Mouse (Mus musculus) embryonic facial prominence, embryonic 13.5 days (tissue): ENCODE measurements around the gene Rbm15. TPM values are rescaled to one million over a fixed set of nuclear protein-coding genes. Genes with fewer than 3 reads are reported as not detected.

Source experiments
- ATAC-seq: fragments of 200-750 bp; cut with Nextera tagmentation; 2 replicates; pipeline ENCODE4 v1.8.0; 2017; ENCODE audit warnings: low read depth; ENCODE audit not compliant: insufficient number of reproducible peaks, insufficient read depth, low FRiP score, low TSS enrichment
- H3K27ac ChIP-seq: fragments of 300-500 bp; sonication (generic); 2 replicates; pipeline ENCODE4 v1.5.1; 2015; ENCODE audit warnings: moderate library complexity, mild to moderate bottlenecking, inconsistent platforms
- H3K27me3 ChIP-seq: fragments of 300-500 bp; sonication (generic); 2 replicates; pipeline ENCODE4 v1.6.1; 2015; ENCODE audit warnings: mild to moderate bottlenecking, inconsistent platforms
- H3K36me3 ChIP-seq: fragments of 300-500 bp; sonication (generic); 2 replicates; pipeline ENCODE4 v1.6.1; 2015; ENCODE audit warnings: mild to moderate bottlenecking, inconsistent platforms
- H3K4me1 ChIP-seq: fragments of 300-500 bp; sonication (generic); 2 replicates; pipeline ENCODE4 v1.6.1; 2015; ENCODE audit warnings: inconsistent platforms
- H3K4me2 ChIP-seq: fragments of 300-500 bp; sonication (generic); 2 replicates; pipeline ENCODE4 v1.6.1; 2015; ENCODE audit warnings: moderate library complexity, mild to moderate bottlenecking, inconsistent platforms
- H3K4me3 ChIP-seq: fragments of 300-500 bp; sonication (generic); 2 replicates; pipeline ENCODE4 v1.5.1; 2015; ENCODE audit warnings: mild to moderate bottlenecking, inconsistent platforms
- H3K9ac ChIP-seq: fragments of 300-500 bp; sonication (generic); 2 replicates; pipeline ENCODE4 v1.6.1; 2015; ENCODE audit warnings: mild to moderate bottlenecking, inconsistent platforms
- H3K9me3 ChIP-seq: fragments of 300-500 bp; sonication (generic); 2 replicates; pipeline ENCODE4 v1.6.1; 2016; ENCODE audit warnings: inconsistent platforms
- WGBS: fragments of 180-500 bp; shearing (Covaris S2); methylation state at CpG from one replicate; pipeline ENCODE4 v1.1.7; 2015; ENCODE audit warnings: mixed read lengths; 5-methylcytosine and 5-hydroxymethylcytosine counted together
- polyA plus RNA-seq: library from polyadenylated mRNA; unstranded; fragments of >200 nt; fragmentation: Nextera tagmentation; extraction: Ambion mirVana; gene quantifications from 2 replicates; pipeline ENCODE4 v1.2.1, GENCODE M21; 2015

Gene Rbm15
- polyA plus RNA-seq, 1 experiment from 2014 or later, result 15.8 TPM

DNA sequence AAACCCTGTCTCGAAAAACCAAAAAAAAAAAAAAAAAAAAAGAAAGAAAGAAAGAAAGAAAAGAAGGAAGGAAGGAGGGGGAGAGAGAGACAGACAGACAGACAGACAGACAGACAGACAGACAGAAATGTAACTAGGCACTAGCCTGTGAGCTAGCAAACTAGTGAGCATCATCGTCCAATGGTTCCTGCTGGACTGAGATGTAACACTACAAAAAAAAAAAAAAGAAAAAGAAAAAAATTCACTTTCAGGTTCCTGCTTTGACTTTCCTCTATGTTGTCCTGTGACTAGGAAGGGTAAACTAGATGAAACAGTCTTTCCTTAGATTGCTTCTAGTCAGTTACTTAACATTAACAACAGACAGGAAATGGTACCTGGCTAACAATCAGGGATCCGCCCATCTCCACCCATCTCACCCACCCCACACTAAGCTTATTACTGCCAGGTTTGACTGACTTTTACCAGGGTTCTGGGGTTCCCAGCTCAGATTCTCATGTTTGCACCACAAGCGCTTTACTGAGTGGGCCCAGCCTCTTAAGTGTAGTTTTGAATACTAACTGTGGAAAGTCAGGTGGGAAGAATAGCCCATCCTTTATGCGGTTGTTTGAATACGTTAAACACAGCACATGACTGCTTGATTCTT, 22.3 kb upstream of the Rbm15 start:
- ATAC-seq, result no peak
- no peak overlapping the region for H3K4me2 ChIP-seq
- WGBS, result 83% methylated on average over 6 of the region's 6 CpGs

DNA sequence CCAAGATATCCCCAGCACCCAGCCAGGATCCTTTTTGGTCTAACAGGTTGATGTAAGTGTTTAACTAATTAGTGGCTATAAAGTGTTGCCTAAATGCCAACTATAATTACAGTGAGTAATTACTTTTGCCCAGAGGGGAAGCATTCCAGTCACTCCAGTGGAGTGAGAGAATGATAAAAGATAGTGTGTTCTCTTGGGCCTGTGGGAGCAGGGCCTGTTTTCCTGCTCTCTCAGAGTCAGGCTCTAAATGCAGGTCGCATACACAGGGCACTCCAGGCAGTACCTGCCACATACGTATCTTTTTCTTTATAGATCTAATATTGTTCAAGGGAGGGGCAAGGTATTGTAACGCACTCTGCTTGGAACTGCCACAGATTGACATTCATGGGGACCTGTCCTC, 18.2 kb upstream of the Rbm15 start:
- no peaks in the 10 kb centered on the region for H3K9me3 ChIP-seq
- no peak overlapping the region for H3K4me3 ChIP-seq
- 43% methylated on average over 3 of the region's 3 CpGs for WGBS
- no peaks in the 10 kb centered on the region for H3K36me3 ChIP-seq
- no peak overlapping the region for H3K27ac ChIP-seq
- ATAC-seq, result no peak
- H3K27me3 ChIP-seq, result no peaks in the 10 kb centered on the region
- H3K4me1 ChIP-seq, result no peaks in the 10 kb centered on the region
- no peak overlapping the region for H3K4me2 ChIP-seq
- no peak overlapping the region for H3K9ac ChIP-seq

More for the DNA sequence above, 22.3 kb upstream of the Rbm15 start:
- Histone ChIP-seq H3K4me1 (peaks cover 11% of the 10 kb centered on the region), H3K4me3 (no peak overlapping the region), H3K36me3 (no peaks in the 10 kb centered on the region), H3K27ac (no peak overlapping the region), H3K27me3 (no peaks in the 10 kb centered on the region; the same call in 1 of the 2 replicates), H3K9ac (no peak overlapping the region), H3K9me3 (no peaks in the 10 kb centered on the region)

DNA sequence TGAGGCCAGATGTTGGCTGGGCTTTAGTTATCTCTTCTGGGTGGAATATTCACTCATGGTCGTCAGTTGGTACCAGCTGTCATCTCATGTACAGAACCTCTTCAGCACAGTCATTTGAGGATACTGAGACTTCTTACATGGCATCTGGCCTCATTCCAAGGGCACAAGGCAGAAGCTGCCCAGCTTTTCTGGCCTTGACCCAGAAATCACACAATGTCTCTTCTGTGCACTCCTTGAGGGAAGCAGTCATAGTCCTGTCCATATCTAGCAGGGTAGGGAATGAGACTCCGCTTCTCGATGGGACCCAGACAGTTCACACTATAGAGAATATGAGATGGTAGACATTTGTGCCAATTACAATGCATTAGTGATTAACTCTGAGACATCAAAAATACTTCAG, 15.5 kb upstream of the Rbm15 start:
- Histone ChIP-seq H3K4me3 (no peak overlapping the region), H3K4me2 (no peak overlapping the region), H3K9ac (no peak overlapping the region), H3K27me3 (no peaks in the 10 kb centered on the region), H3K27ac (no peak overlapping the region), H3K36me3 (no peaks in the 10 kb centered on the region), H3K4me1 (no peaks in the 10 kb centered on the region), H3K9me3 (no peaks in the 10 kb centered on the region)
- ATAC-seq, result no peak
- 88% methylated on average over 3 of the region's 3 CpGs for WGBS

GRCm38 (mm10) chr3:107345033-107345725, 11.7 kb upstream of the Rbm15 start:
- H3K27ac ChIP-seq, result no peak overlapping the region

DNA sequence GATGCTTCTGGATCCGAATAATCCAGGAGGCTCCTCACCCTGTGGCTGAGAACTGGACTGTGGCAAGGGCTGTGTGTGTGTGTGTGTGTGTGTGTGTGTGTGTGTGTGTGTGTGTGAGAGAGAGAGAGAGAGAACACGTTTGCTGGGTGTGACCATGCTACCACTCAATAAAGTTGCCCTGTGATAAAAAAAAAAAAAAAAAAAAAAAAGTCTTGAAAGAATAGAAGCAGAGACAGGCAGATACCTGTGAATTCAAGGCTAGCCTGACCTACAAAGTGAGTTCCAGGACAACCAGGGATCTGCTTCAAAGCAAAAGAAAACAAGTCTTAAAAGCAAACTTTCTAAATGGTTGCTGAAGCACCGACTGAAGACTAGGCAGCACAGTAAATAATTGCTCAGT, 10.5 kb upstream of the Rbm15 start:
- Histone ChIP-seq H3K27ac (no peak overlapping the region), H3K27me3 (no peaks in the 10 kb centered on the region), H3K4me2 (no peak overlapping the region), H3K4me3 (no peak overlapping the region), H3K9me3 (no peaks in the 10 kb centered on the region), H3K4me1 (no peaks in the 10 kb centered on the region), H3K36me3 (no peaks in the 10 kb centered on the region), H3K9ac (no peak overlapping the region)
- no peak for ATAC-seq
- WGBS, result 49% methylated on average over 3 of the region's 3 CpGs

More at GRCm38 (mm10) chr3:107345033-107345725, 11.7 kb upstream of the Rbm15 start:
- H3K4me1 ChIP-seq, result no peaks in the 10 kb centered on the region
- no peak overlapping the region for H3K9ac ChIP-seq
- no peak overlapping the region for H3K4me3 ChIP-seq
- H3K9me3 ChIP-seq, result no peaks in the 10 kb centered on the region
- no peaks in the 10 kb centered on the region for H3K27me3 ChIP-seq
- no peaks in the 10 kb centered on the region for H3K36me3 ChIP-seq
- H3K4me2 ChIP-seq, result no peak overlapping the region
- ATAC-seq, result no peak
- 49% methylated on average over 3 of the region's 3 CpGs for WGBS

DNA sequence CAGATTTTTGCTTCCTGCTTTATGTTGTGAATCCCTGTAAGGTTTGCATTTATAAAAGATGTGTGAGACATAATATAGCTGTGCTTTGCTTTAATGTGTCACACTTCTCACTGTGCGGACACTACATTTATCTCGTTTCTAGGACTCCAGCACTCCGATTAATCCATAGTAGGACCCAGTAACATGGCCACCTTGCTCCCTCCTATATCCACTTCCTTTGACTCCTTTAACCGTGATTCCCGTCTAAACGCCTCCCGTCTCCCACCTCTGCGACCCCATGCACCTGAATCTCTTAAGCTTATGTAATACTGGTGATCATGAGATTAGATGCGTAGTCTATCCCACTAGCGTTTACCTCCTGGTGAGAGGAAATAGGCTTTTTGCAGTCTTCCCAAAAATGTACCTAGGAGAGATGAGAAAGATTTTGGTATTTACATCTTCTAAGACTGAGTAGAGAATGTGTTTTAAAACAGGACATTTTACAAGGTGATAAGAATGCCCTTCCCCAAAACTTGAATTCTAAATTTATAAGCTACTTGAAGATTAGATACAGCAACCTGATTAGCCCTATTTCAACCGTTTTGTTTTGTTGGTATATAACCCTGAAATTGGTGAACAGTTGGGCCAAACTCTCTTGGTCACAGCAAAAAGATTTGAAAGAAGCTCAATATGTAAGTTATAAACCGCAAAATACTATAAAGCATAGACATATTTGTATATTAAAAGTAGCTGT, 895 bp upstream of the Rbm15 start:
- peak overlapping the region; percentile 77 for H3K4me2 ChIP-seq
- H3K36me3 ChIP-seq, result peaks cover 16% of the 10 kb centered on the region
- peak overlapping the region; percentile 94 for H3K4me3 ChIP-seq
- no peak for ATAC-seq
- H3K4me1 ChIP-seq, result peaks cover 24% of the 10 kb centered on the region
- WGBS, result 11% methylated on average over 12 of the region's 12 CpGs
- H3K9ac ChIP-seq, result peak overlapping the region; percentile 94
- H3K27ac ChIP-seq, result peak overlapping the region; percentile 95
- H3K9me3 ChIP-seq, result no peaks in the 10 kb centered on the region
- H3K27me3 ChIP-seq, result no peaks in the 10 kb centered on the region

- peak; percentile 98 for ATAC-seq
- Histone ChIP-seq H3K4me3 (peak overlapping the region; percentile 94), H3K36me3 (peaks cover 17% of the 10 kb centered on the region), H3K9ac (peak overlapping the region; percentile 96), H3K27ac (peak overlapping the region; percentile 95), H3K4me1 (peaks cover 24% of the 10 kb centered on the region), H3K4me2 (peak overlapping the region; percentile 92), H3K9me3 (no peaks in the 10 kb centered on the region), H3K27me3 (no peaks in the 10 kb centered on the region)
- 0% methylated on average over 37 of the region's 37 CpGs for WGBS
Measured at GRCm38 (mm10) chr3:107332960-107333380, 503 bp downstream of the Rbm15 start.

- Histone ChIP-seq H3K9me3 (no peaks in the 10 kb centered on the region), H3K4me1 (peaks cover 24% of the 10 kb centered on the region), H3K27me3 (no peaks in the 10 kb centered on the region), H3K9ac (peak overlapping the region; percentile 96), H3K4me2 (peak overlapping the region; percentile 92), H3K36me3 (peaks cover 20% of the 10 kb centered on the region), H3K4me3 (peak overlapping the region; percentile 94), H3K27ac (peak overlapping the region; percentile 92)
- no peak for ATAC-seq
- WGBS, result under 1% methylated on average over 74 of the region's 75 CpGs
Measured at GRCm38 (mm10) chr3:107332127-107332959, 1.1 kb downstream of the Rbm15 start.

- H3K4me3 ChIP-seq, result peak overlapping the region; percentile 94
- H3K27me3 ChIP-seq, result no peaks in the 10 kb centered on the region
- no peak overlapping the region for H3K27ac ChIP-seq
- 18% methylated on average over 17 of the region's 17 CpGs for WGBS
- no peaks in the 10 kb centered on the region for H3K9me3 ChIP-seq
- H3K4me1 ChIP-seq, result peaks cover 24% of the 10 kb centered on the region
- H3K9ac ChIP-seq, result peak overlapping the region; percentile 96
- H3K36me3 ChIP-seq, result peaks cover 20% of the 10 kb centered on the region
- ATAC-seq, result no peak
- peak overlapping the region; percentile 92 for H3K4me2 ChIP-seq
Measured at GRCm38 (mm10) chr3:107331746-107332126, 1.7 kb downstream of the Rbm15 start.

DNA sequence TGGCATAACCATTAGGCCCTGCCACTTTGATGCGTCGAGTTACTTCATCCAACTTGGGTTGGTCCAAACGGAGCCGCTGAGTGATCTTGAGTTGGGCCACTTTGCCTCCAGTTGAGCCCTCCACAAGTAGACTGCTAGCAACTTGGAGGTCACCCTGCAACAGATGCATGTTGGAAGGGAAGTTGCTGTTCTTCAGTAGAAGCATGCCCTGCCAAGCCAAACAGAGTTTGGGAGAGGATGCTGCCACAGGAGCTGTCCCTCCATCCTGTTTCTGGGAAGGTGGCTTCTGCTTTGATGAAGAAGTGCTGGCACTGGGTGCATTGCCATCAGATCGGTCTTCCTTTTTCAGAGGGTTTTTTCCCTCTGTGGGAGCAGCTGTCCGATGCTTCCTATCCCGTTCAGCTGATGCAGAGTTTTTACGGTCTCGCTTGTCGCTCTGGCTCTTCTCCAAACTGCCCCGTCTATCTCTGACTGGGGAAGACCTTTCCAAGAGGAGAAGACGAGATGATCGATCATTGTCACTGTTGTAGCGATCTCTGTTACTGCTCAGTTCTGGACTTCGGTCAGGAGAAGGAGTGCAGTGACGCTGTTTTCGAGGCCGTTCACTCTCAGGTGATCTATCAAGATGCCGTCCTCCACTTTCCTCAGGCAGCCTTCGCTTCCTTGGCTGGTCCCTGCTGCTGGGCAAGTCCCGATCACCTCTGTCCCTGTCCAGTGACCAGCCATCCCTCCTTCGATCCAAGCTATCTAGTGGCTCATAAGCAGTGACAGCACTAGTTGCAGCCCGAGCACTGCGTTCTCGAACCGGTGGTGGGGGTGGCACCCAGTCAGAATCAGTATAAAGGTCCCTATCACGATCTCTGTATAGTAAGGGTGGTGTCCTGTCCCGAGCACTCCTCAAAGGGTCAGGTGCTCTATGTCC, 2.7 kb downstream of the Rbm15 start:
- Histone ChIP-seq H3K27me3 (no peaks in the 10 kb centered on the region), H3K27ac (no peak overlapping the region), H3K4me1 (peaks cover 27% of the 10 kb centered on the region), H3K9ac (peak overlapping the region; percentile 96), H3K9me3 (no peaks in the 10 kb centered on the region), H3K36me3 (peaks cover 23% of the 10 kb centered on the region), H3K4me2 (peak overlapping the region; percentile 92), H3K4me3 (peak overlapping the region; percentile 94)
- no peak for ATAC-seq
- WGBS, result 82% methylated on average over 28 of the region's 28 CpGs
